Mouse (Mus musculus) kidney, embryonic 16.5 days (tissue): ENCODE measurements around the gene Tk1. TPM values are rescaled to one million over a fixed set of nuclear protein-coding genes. Genes with fewer than 3 reads are reported as not detected.
"Not testable (repeated sequence)": the region's sequence is repeated elsewhere in the genome, so short reads cannot be mapped to it uniquely, and the experiment has no call there.

ENCODE experiments used
- ATAC-seq: fragments of 200-750 bp; cut with Nextera tagmentation; 2 replicates; pipeline ENCODE4 v1.8.0; 2017; ENCODE audit warnings: moderate TSS enrichment; ENCODE audit not compliant: low FRiP score, low TSS enrichment
- H3K27ac ChIP-seq: fragments of 300-500 bp; sonication (generic); 2 replicates; pipeline ENCODE4 v1.5.1; 2014; ENCODE audit warnings: low read length
- H3K27me3 ChIP-seq: fragments of 300-500 bp; sonication (generic); 2 replicates; pipeline ENCODE4 v1.6.1; 2014; ENCODE audit warnings: low read length, control low read depth, mixed read lengths; ENCODE audit not compliant: insufficient read depth
- H3K36me3 ChIP-seq: fragments of 300-500 bp; sonication (generic); 2 replicates; pipeline ENCODE4 v1.6.1; 2014; ENCODE audit warnings: low read length, control low read depth, mixed read lengths; ENCODE audit not compliant: insufficient read depth
- H3K4me1 ChIP-seq: fragments of 300-500 bp; sonication (generic); 2 replicates; pipeline ENCODE4 v1.6.1; 2014; ENCODE audit warnings: low read length, control low read depth, mixed read lengths; ENCODE audit not compliant: insufficient read depth
- H3K4me2 ChIP-seq: fragments of 300-500 bp; sonication (generic); replicated peaks from 2 replicates; pipeline ENCODE4 v1.6.1; 2014; ENCODE audit warnings: low read depth, low read length
- H3K4me3 ChIP-seq: fragments of 300-500 bp; sonication (generic); 2 replicates; pipeline ENCODE4 v1.5.1; 2014; ENCODE audit warnings: mild to moderate bottlenecking, low read length
- H3K9ac ChIP-seq: fragments of 300-500 bp; sonication (generic); replicated peaks from 2 replicates; pipeline ENCODE4 v1.6.1; 2014; ENCODE audit warnings: low read length
- H3K9me3 ChIP-seq: fragments of 300-500 bp; sonication (generic); 2 replicates; pipeline ENCODE4 v1.6.1; 2016; ENCODE audit warnings: low read length, control low read depth
- WGBS: fragments of 180-500 bp; shearing (Covaris S2); extraction: QIAGEN DNeasy Blood & Tissue Kit; methylation state at CpG from one replicate; pipeline ENCODE4 v1.1.7; 2014; 5-methylcytosine and 5-hydroxymethylcytosine counted together
- polyA plus RNA-seq: library from polyadenylated mRNA; unstranded; fragments of >200 nt; fragmentation: Nextera tagmentation; extraction: Ambion mirVana; gene quantifications from 2 replicates; pipeline ENCODE4 v1.2.1, GENCODE M21; 2015

Gene Tk1
- polyA plus RNA-seq, 1 experiment from 2014 or later = 128 TPM

GRCm38 (mm10) chr11:117826164-117826563, 272 bp upstream of the Tk1 start:
- peaks cover 72% of the 10 kb centered on the region for H3K4me1 ChIP-seq
- no peak; the same call in 1 of the 2 replicates for ATAC-seq

GRCm38 (mm10) chr11:117824060-117824969, 1.6 kb downstream of the Tk1 start:
- no peaks in the 10 kb centered on the region for H3K9me3 ChIP-seq
- peak overlapping the region; percentile 70 for H3K4me3 ChIP-seq
- WGBS = 15% methylated on average over 23 of the region's 23 CpGs
- peak; percentile 86 for ATAC-seq
- peak overlapping the region; percentile 84 for H3K9ac ChIP-seq
- peaks cover 23% of the 10 kb centered on the region for H3K36me3 ChIP-seq
- H3K27me3 ChIP-seq = no peaks in the 10 kb centered on the region
- H3K27ac ChIP-seq = peak overlapping the region; percentile 92
- peak overlapping the region; percentile 87 for H3K4me2 ChIP-seq
- peaks cover 58% of the 10 kb centered on the region for H3K4me1 ChIP-seq

More at GRCm38 (mm10) chr11:117826164-117826563, 272 bp upstream of the Tk1 start:
- 8% methylated on average over 5 of the region's 5 CpGs for WGBS
- H3K36me3 ChIP-seq = peaks cover 8% of the 10 kb centered on the region; the same call in 1 of the 2 replicates
- H3K9me3 ChIP-seq = no peaks in the 10 kb centered on the region
- peak overlapping the region; percentile 84 for H3K9ac ChIP-seq
- H3K27ac ChIP-seq = peak overlapping the region; percentile 92
- no peaks in the 10 kb centered on the region for H3K27me3 ChIP-seq
- H3K4me2 ChIP-seq = peak overlapping the region; percentile 87
- peak overlapping the region; percentile 70 for H3K4me3 ChIP-seq

GRCm38 (mm10) chr11:117823411-117823810, 2.5 kb downstream of the Tk1 start:
- no peak for ATAC-seq
- H3K4me3 ChIP-seq = no peak overlapping the region
- no peak overlapping the region for H3K4me2 ChIP-seq
- H3K27ac ChIP-seq = peak overlapping the region; percentile 48; the same call in 1 of the 2 replicates
- peaks cover 49% of the 10 kb centered on the region for H3K4me1 ChIP-seq
- H3K27me3 ChIP-seq = no peaks in the 10 kb centered on the region
- 0 out of 2 replicates have a peak overlapping the region, but pooled peaks have one; percentile 22 for H3K9ac ChIP-seq
- no peaks in the 10 kb centered on the region for H3K9me3 ChIP-seq
- H3K36me3 ChIP-seq = peaks cover 29% of the 10 kb centered on the region
- WGBS = 88% methylated on average over 6 of the region's 6 CpGs

GRCm38 (mm10) chr11:117822728-117823241, 3.1 kb downstream of the Tk1 start:
- Histone ChIP-seq H3K36me3 (peaks cover 35% of the 10 kb centered on the region), H3K9me3 (no peaks in the 10 kb centered on the region), H3K4me2 (0 out of 2 replicates have a peak overlapping the region, but pooled peaks have one; percentile 8), H3K27me3 (no peaks in the 10 kb centered on the region), H3K9ac (peak overlapping the region; percentile 22; the same call in 1 of the 2 replicates), H3K27ac (no peak overlapping the region), H3K4me3 (no peak overlapping the region), H3K4me1 (peaks cover 42% of the 10 kb centered on the region)
- ATAC-seq = no peak
- 67% methylated on average over 7 of the region's 7 CpGs for WGBS

- no peak for ATAC-seq
- Histone ChIP-seq H3K9ac (no peak overlapping the region), H3K36me3 (peaks cover 42% of the 10 kb centered on the region), H3K4me2 (no peak overlapping the region), H3K4me3 (no peak overlapping the region), H3K9me3 (no peaks in the 10 kb centered on the region), H3K27me3 (no peaks in the 10 kb centered on the region), H3K4me1 (peaks cover 38% of the 10 kb centered on the region), H3K27ac (no peak overlapping the region)
- 86% methylated on average over 9 of the region's 9 CpGs for whole genome bisulfite sequencing
Measured at GRCm38 (mm10) chr11:117821868-117822267, 4.0 kb downstream of the Tk1 start.

GRCm38 (mm10) chr11:117820173-117820572, 5.7 kb downstream of the Tk1 start:
- Histone ChIP-seq H3K27ac (no peak overlapping the region), H3K9ac (no peak overlapping the region), H3K9me3 (no peaks in the 10 kb centered on the region), H3K4me2 (no peak overlapping the region), H3K4me3 (no peak overlapping the region), H3K27me3 (no peaks in the 10 kb centered on the region), H3K36me3 (peaks cover 49% of the 10 kb centered on the region), H3K4me1 (peaks cover 24% of the 10 kb centered on the region)
- WGBS = 94% methylated on average over 7 of the region's 7 CpGs
- ATAC-seq = no peak

GRCm38 (mm10) chr11:117819095-117819494, 6.8 kb downstream of the Tk1 start:
- Histone ChIP-seq H3K9ac (no peak overlapping the region), H3K4me2 (no peak overlapping the region), H3K9me3 (no peaks in the 10 kb centered on the region), H3K4me3 (no peak overlapping the region), H3K27ac (no peak overlapping the region), H3K27me3 (no peaks in the 10 kb centered on the region), H3K36me3 (peaks cover 60% of the 10 kb centered on the region), H3K4me1 (peaks cover 16% of the 10 kb centered on the region)
- WGBS = 83% methylated on average over 8 of the region's 8 CpGs
- ATAC-seq = no peak

GRCm38 (mm10) chr11:117816389-117816996, 9.4 kb downstream of the Tk1 start:
- peaks cover 1% of the 10 kb centered on the region; the same call in 1 of the 2 replicates for H3K4me1 ChIP-seq
- H3K36me3 ChIP-seq = peaks cover 71% of the 10 kb centered on the region
- 92% methylated on average over 13 of the region's 13 CpGs for WGBS
- H3K4me2 ChIP-seq = no peak overlapping the region
- H3K9me3 ChIP-seq = no peaks in the 10 kb centered on the region
- ATAC-seq = no peak
- H3K27me3 ChIP-seq = no peaks in the 10 kb centered on the region
- no peak overlapping the region for H3K27ac ChIP-seq
- H3K4me3 ChIP-seq = no peak overlapping the region
- H3K9ac ChIP-seq = no peak overlapping the region

GRCm38 (mm10) chr11:117815850-117816249, 10.0 kb downstream of the Tk1 start:
- WGBS = 78% methylated on average over 9 of the region's 9 CpGs
- H3K27me3 ChIP-seq, H3K9me3 ChIP-seq, H3K4me1 ChIP-seq, H3K9ac ChIP-seq, H3K4me2 ChIP-seq, H3K27ac ChIP-seq, ATAC-seq, H3K4me3 ChIP-seq: not testable (repeated sequence)
- peaks cover 68% of the 10 kb centered on the region for H3K36me3 ChIP-seq
